Mouse (Mus musculus) midbrain, embryonic 10.5 days (tissue): ENCODE measurements at regions not wholly inside any gene's neighbourhood (a gene's known extent, or its start where the extent isn't known, plus 50 kb on each side); places are given as distances from the start of the nearest gene placed in this dataset.

ENCODE experiments used
- DNase-seq: peaks from one replicate; pipeline ENCODE4 v3.0.0-alpha.2; 2017; ENCODE audit warnings: low spot score
- H3K27ac ChIP-seq: fragments of 300-500 bp; sonication (generic); replicated peaks from 2 replicates; pipeline ENCODE4 v1.5.1; 2016; ENCODE audit warnings: mild to moderate bottlenecking
- H3K27me3 ChIP-seq: fragments of 300-500 bp; sonication (generic); 2 replicates; pipeline ENCODE4 v1.6.1; 2016; ENCODE audit warnings: low read depth, mild to moderate bottlenecking; ENCODE audit not compliant: poor library complexity, severe bottlenecking
- H3K36me3 ChIP-seq: fragments of 300-500 bp; sonication (generic); 2 replicates; pipeline ENCODE4 v1.6.1; 2016; ENCODE audit warnings: mild to moderate bottlenecking, moderate library complexity
- H3K4me1 ChIP-seq: fragments of 300-500 bp; sonication (generic); 2 replicates; pipeline ENCODE4 v1.6.1; 2016
- H3K4me3 ChIP-seq: fragments of 300-500 bp; sonication (generic); 2 replicates; pipeline ENCODE4 v1.5.1; 2016; ENCODE audit warnings: mild to moderate bottlenecking, moderate library complexity
- H3K9me3 ChIP-seq: fragments of 300-500 bp; sonication (generic); replicated peaks from 2 replicates; pipeline ENCODE4 v1.6.1; 2016; ENCODE audit warnings: mild to moderate bottlenecking
- WGBS: fragments of 180-500 bp; shearing (Covaris S2); methylation state at CpG from one replicate; pipeline ENCODE4 v1.1.7; 2016; 5-methylcytosine and 5-hydroxymethylcytosine counted together

DNA sequence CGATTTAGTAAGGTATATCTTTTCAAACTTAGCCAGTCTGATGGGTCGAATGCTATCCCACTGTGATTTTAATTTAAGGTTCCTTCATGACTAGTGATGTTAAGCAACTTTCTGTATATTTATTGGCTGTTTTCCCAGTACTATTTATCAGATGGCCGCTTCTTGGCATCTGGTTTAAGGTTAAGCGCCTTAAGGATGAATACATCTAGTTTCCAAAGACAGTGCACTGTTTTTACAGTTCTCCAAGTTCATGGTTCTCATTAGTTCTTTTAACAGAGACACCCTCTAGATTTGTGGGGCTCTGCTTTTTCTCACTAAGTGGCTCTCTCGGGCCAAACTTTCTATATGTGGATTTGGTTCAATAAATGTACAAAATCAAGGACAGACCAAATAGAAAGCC lies 159.9 kb upstream of the Pdzrn3 start:
- H3K36me3 ChIP-seq: no peaks in the 10 kb centered on the region
- H3K27me3 ChIP-seq: no peaks in the 10 kb centered on the region; the same call in 1 of the 2 replicates
- no peak overlapping the region for H3K27ac ChIP-seq
- no peak overlapping the region for H3K4me3 ChIP-seq
- no peak for DNase-seq
- H3K9me3 ChIP-seq: no peaks in the 10 kb centered on the region
- H3K4me1 ChIP-seq: peaks cover 4% of the 10 kb centered on the region; the same call in 1 of the 2 replicates
- WGBS: 91% methylated on average over 5 of the region's 5 CpGs

DNA sequence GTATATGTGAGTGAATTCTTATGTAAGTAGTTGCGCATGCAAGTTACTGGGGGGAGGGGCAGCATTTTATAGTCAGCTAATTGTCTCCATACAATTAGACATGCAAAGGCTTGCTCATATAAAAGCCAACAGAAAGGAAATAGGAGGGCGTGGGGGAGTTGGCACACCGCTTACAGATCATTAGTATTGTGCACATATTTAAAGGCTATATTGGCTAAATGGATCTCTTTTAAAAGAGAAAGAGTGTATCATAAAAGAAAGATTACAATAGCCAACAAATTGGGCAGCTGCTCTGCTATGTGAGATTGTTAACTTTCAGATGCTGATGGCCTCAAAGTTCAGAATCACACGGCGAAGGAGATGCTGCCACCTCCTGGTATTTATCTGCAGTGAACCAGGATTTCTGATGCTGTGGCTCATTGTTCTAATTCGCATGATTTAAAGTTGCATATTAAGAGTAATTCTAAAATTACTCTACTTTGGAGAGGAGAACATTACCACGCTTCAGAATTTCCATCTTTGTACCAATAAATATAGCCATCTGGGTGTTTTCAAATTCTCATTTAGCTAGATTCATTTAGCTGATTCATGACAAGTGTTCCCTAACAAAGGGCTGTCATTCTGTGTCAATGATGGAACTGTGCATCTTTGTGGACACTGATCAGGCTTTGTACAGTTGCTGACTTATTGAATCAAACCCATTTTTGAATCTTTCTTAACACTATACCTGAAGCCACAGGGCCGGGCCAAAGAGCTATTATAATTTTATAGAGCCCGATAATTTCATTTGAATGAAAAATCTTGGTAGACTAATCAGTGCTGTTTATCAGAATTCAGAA lies 156.7 kb upstream of the Pdzrn3 start:
- Histone ChIP-seq H3K4me1 (peaks cover 15% of the 10 kb centered on the region), H3K27ac (no peak overlapping the region), H3K9me3 (no peaks in the 10 kb centered on the region), H3K4me3 (no peak overlapping the region), H3K27me3 (no peaks in the 10 kb centered on the region; the same call in 1 of the 2 replicates), H3K36me3 (no peaks in the 10 kb centered on the region)
- WGBS: 54% methylated on average over 9 of the region's 9 CpGs
- DNase-seq: no peak

DNA sequence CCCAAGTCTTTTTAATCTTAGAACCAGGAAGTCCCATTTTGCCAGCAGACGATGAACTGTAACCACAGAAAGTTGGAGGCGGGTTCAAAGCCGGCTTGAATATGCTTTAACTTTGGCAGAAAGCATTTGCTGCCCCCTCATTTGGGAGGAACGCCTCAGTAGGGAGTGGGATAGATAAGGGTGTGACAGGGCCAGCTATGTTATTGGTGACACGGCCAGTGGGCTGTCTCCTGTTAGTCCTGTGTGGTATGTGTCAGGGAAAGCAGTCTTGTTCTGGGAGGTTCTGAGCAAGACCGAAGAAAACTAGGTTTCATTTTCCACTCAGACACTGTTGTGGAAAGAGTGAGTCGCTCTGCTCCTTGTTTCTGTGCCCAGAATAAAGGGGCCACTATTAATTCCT lies 154.7 kb upstream of the Pdzrn3 start:
- H3K4me3 ChIP-seq: no peak overlapping the region
- no peak for DNase-seq
- no peak overlapping the region for H3K27ac ChIP-seq
- WGBS: 66% methylated on average over 7 of the region's 7 CpGs
- H3K9me3 ChIP-seq: no peaks in the 10 kb centered on the region
- peaks cover 15% of the 10 kb centered on the region for H3K4me1 ChIP-seq
- no peaks in the 10 kb centered on the region; the same call in 1 of the 2 replicates for H3K27me3 ChIP-seq
- H3K36me3 ChIP-seq: no peaks in the 10 kb centered on the region

DNA sequence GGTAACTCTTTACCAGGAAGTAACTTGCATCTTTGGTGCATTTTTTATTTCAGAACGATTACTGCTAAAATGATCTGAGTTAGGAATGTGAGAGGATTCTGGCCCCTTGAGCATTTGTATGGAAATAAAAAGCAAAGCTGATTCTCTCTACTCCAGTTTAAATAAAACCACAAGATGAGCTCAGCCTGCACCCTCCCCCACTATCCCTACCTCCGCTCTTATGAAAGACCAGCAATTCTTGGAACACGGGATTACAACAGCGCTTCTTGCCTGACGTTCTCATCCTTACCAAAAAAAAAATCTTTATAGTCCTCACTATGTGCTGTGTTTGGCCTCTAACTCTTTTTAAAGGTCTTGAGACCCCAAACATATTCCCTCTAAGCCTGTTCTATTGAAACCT lies 154.2 kb upstream of the Pdzrn3 start:
- Histone ChIP-seq H3K9me3 (no peaks in the 10 kb centered on the region), H3K4me1 (peaks cover 15% of the 10 kb centered on the region), H3K4me3 (no peak overlapping the region), H3K27me3 (no peaks in the 10 kb centered on the region; the same call in 1 of the 2 replicates), H3K27ac (no peak overlapping the region), H3K36me3 (no peaks in the 10 kb centered on the region)
- 75% methylated on average over 5 of the region's 5 CpGs for WGBS
- DNase-seq: no peak

DNA sequence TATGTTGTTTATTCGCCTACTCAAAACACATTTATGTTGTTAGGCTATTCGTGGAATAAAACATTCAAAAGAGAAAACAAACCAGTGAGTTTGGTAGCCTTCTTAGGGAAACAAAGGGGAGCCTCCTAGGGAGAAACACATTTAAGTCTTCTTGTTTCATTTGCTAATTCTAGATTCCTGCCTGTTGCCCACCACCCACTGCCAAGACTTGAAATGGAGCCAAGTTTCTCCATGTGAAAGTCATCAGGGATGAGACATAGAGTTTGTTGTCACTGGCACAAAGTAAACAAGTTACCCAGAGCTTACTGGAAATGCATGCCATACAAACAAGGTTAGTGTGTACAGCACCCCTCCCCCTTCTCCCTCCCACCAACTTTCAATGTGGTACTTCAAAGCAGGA lies 147.4 kb upstream of the Pdzrn3 start:
- Histone ChIP-seq H3K27me3 (no peaks in the 10 kb centered on the region), H3K4me1 (no peaks in the 10 kb centered on the region), H3K4me3 (no peak overlapping the region), H3K36me3 (no peaks in the 10 kb centered on the region), H3K27ac (no peak overlapping the region), H3K9me3 (no peaks in the 10 kb centered on the region)
- no peak for DNase-seq
- WGBS: 57% methylated on average over 2 of the region's 2 CpGs

DNA sequence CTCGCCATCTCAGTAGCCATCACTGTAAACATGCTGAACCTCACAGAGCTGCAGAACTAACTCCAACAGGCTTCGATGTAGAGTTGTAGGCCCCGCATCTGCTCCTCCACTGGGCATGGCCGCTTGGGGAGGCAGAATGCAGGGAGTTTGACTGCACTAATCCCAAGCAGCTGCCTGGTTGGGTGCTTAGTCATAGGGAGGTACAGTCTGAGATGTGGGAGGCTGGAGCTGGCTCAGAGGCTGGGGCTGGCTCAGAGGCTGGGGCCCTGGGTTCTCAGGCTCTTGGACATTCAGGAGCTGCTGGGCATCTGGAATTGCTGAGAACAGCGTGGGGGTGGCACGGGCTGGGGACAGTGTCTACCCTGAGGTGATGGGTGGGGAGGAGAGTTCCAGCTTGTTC lies 143.6 kb upstream of the Pdzrn3 start:
- Histone ChIP-seq H3K4me3 (no peak overlapping the region), H3K27me3 (no peaks in the 10 kb centered on the region), H3K36me3 (no peaks in the 10 kb centered on the region), H3K9me3 (no peaks in the 10 kb centered on the region), H3K4me1 (peaks cover 10% of the 10 kb centered on the region), H3K27ac (no peak overlapping the region)
- no peak for DNase-seq
- 86% methylated on average over 6 of the region's 6 CpGs for WGBS

DNA sequence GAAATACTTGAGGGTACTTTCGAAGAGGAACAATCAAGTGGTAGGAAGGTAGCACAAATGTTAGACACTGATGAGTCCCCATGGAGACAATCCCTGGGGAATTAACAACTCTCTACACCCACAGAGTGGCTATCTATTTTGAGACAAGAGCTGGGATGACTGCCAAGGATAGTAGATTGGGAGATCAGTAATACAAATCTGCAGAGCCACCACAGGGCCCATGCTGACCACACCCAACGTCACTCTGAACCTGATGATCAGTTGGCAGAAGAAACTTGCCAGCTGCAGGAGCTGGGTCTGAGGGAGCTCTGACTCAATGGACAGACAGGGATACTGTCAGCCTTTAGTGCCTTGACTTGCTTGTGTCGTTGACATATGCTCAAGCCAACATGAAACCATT lies 143.1 kb upstream of the Pdzrn3 start:
- 96% methylated on average over 3 of the region's 3 CpGs for WGBS

DNA sequence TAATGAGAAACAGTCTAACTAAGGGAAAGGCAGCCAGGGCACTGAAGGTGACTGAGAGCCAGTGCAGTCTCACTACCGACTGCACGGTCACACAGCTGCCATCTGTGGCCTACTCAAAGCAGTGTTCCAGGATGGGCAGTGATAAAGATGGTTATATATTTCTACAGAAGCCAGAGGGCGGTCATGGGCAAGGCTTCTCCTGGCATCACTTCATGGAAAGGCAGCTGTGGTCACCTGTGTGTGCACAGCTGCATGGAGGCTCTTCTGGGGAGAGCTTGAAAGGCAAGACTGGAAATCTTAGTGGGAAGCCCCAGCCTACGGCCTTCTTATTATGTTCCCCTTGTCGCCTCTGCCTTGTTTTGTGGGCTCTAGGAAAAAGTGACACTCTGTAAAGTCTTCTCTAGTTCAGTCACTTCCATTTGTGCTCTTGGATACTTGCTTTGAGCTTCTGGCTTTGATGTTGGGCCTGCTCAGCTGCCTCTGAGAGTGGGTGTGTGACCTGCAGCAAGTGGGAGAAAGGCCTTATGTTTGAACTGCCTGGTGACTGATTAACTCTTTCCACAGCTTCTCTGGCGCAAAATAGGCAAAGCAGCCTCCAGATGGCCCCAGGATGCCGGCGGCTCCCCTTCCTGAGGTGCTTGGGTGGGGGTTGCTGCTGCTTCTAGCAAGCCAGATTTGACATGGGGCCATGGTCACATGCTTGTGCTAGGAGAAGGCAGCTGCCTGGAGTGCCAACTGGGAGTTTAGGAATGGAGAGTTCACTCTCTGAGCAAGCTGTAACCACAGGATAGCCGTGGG lies 141.4 kb upstream of the Pdzrn3 start:
- H3K27ac ChIP-seq: no peak overlapping the region; the same call in 1 of the 2 replicates
- 69% methylated on average over 9 of the region's 9 CpGs for WGBS
- no peak for DNase-seq

More for the DNA sequence above, 143.1 kb upstream of the Pdzrn3 start:
- no peak for DNase-seq
- Histone ChIP-seq H3K4me1 (peaks cover 10% of the 10 kb centered on the region), H3K4me3 (no peak overlapping the region), H3K27me3 (no peaks in the 10 kb centered on the region), H3K9me3 (no peaks in the 10 kb centered on the region), H3K36me3 (no peaks in the 10 kb centered on the region), H3K27ac (no peak overlapping the region)

DNA sequence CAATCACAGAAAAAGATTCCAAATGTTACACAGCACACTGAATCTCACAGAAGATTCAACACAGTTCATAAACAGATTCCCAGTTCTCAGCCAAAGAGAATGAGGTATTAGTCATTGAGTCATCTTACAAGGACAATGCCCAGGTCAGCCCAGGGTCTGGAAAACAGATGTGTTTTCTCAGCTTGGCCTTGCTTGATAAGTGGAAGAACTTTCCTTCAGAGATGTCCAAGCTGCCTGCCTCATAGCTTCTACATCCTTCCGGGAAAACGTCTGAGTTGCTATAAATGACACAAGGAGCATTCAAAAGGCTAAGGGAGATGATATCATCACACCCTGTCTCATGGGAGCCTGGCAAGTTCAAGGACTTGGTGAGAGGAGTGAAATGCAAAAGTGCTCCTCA lies 139.9 kb upstream of the Pdzrn3 start:
- 73% methylated on average over 2 of the region's 2 CpGs for WGBS
- no peak for DNase-seq
- H3K27ac ChIP-seq: no peak overlapping the region
- H3K9me3 ChIP-seq: no peaks in the 10 kb centered on the region
- H3K27me3 ChIP-seq: no peaks in the 10 kb centered on the region
- peaks cover 10% of the 10 kb centered on the region for H3K4me1 ChIP-seq
- H3K36me3 ChIP-seq: no peaks in the 10 kb centered on the region
- H3K4me3 ChIP-seq: no peak overlapping the region

More for the DNA sequence above, 141.4 kb upstream of the Pdzrn3 start:
- Histone ChIP-seq H3K9me3 (no peaks in the 10 kb centered on the region), H3K27me3 (no peaks in the 10 kb centered on the region), H3K36me3 (no peaks in the 10 kb centered on the region), H3K4me1 (peaks cover 10% of the 10 kb centered on the region), H3K4me3 (no peak overlapping the region)

DNA sequence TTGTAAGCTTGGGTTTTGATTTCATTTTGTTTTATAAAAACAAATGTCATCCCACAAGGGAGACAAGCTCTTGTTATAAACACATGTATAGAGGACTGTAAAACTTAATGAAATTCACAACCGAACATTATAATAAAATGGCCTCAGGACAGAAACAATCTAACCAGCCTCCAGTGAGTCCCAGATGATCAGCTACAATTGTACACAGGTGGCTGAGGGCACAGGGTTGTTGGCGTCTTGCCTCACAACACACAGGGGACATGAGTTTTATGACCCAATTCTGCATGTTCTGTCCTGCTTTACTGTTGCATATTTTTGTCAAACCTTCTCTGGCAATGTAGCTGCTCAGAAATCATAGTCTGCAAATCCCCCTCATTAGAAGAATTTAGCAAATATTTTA lies 136.0 kb upstream of the Pdzrn3 start:
- WGBS: 89% methylated on average over 2 of the region's 2 CpGs
- H3K4me3 ChIP-seq: no peak overlapping the region
- DNase-seq: no peak
- H3K27ac ChIP-seq: no peak overlapping the region
- no peaks in the 10 kb centered on the region for H3K9me3 ChIP-seq
- H3K36me3 ChIP-seq: no peaks in the 10 kb centered on the region
- no peaks in the 10 kb centered on the region for H3K27me3 ChIP-seq
- 0 out of 2 replicates have a peak, but pooled peaks cover 2% of the 10 kb centered on the region for H3K4me1 ChIP-seq

DNA sequence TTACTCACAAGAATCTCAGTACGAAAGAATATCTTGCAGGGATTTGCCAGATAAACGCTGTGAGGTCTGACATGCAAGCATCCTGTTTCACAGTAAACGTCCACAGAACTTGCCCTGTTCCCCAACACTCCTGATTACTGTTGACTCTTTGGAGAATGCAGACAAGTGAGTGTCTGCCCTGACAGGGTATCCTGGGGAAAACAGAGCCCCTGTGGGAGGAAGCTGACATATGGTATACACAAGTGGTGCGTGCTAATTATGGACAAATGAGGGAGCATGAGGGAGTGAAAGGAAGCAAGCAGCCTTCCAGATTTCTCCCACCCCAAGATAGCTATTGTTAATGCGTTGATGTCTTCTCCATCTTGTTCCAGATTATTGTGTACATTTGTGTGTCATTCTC lies 124.5 kb upstream of the Pdzrn3 start:
- Histone ChIP-seq H3K9me3 (no peaks in the 10 kb centered on the region), H3K4me3 (no peak overlapping the region), H3K27ac (no peak overlapping the region), H3K36me3 (no peaks in the 10 kb centered on the region), H3K27me3 (no peaks in the 10 kb centered on the region), H3K4me1 (no peaks in the 10 kb centered on the region)
- no peak for DNase-seq
- 73% methylated on average over 5 of the region's 5 CpGs for WGBS

DNA sequence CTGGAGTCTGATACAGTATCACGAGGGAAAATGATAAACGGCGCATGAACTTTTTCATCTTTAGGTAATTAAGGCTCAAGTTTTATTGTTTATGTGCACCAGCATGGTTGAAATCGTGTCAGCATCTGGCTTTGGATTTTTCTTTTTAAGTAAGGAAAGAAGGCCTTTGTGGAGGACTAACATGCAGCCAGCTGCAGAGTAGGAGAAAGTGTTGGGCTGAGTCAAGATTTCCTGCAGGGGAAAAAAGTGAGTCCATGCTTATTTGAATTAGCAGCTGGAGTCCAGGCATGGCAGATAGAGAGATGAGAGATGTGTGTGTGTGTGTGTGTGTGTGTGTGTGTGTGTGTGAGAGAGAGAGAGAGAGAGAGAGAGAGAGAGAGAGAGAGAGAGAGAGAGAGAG lies 124.0 kb upstream of the Pdzrn3 start:
- no peaks in the 10 kb centered on the region for H3K9me3 ChIP-seq
- WGBS: 80% methylated on average over 4 of the region's 4 CpGs
- no peaks in the 10 kb centered on the region for H3K4me1 ChIP-seq
- H3K27ac ChIP-seq: no peak overlapping the region
- DNase-seq: no peak
- H3K4me3 ChIP-seq: no peak overlapping the region
- H3K36me3 ChIP-seq: no peaks in the 10 kb centered on the region
- no peaks in the 10 kb centered on the region for H3K27me3 ChIP-seq

DNA sequence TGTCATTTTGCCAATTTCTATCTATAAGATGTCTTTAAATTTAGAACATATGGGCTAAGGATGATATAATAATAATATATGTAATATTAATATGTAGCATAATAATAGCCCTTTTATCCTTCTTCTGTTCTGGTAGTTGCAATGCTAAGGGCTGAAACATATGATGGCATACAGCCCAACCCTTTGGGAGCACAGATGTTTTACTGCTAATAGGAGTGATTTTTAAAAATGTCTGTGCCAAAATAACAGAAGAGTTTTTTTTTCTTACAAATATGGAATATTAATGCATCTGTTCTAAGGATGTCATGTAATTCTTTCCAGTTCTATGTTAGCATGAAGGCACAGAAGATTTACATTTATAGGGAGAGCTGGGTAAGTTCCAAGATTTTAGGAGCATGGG lies 122.5 kb upstream of the Pdzrn3 start:
- Histone ChIP-seq H3K36me3 (no peaks in the 10 kb centered on the region), H3K4me3 (no peak overlapping the region), H3K4me1 (no peaks in the 10 kb centered on the region), H3K9me3 (no peaks in the 10 kb centered on the region), H3K27ac (no peak overlapping the region), H3K27me3 (no peaks in the 10 kb centered on the region)
- no peak for DNase-seq
